Mouse (Mus musculus) testis, adult 2 months (tissue): Measurements from ENCODE around the gene Akap2. TPM values are rescaled to one million over a fixed set of nuclear protein-coding genes. Genes with fewer than 3 reads are reported as not detected.

Experiments
- H3K27ac ChIP-seq: fragments of 200-500 bp; 2 replicates; pipeline ENCODE4 v1.5.1; 2012; ENCODE audit warnings: low read depth, low read length; ENCODE audit not compliant: control insufficient read depth, insufficient read depth
- H3K27me3 ChIP-seq: fragments of 200-500 bp; 2 replicates; pipeline ENCODE4 v1.6.1; 2012; ENCODE audit warnings: mild to moderate bottlenecking, low read length, moderate library complexity; ENCODE audit not compliant: control insufficient read depth, insufficient read depth
- H3K36me3 ChIP-seq: fragments of 200-500 bp; 2 replicates; pipeline ENCODE4 v1.6.1; 2012; ENCODE audit warnings: mild to moderate bottlenecking, low read length; ENCODE audit not compliant: control insufficient read depth, insufficient read depth
- H3K4me1 ChIP-seq: fragments of 200-500 bp; 2 replicates; pipeline ENCODE4 v1.6.1; 2012; ENCODE audit warnings: low read length; ENCODE audit not compliant: control insufficient read depth, insufficient read depth
- H3K4me3 ChIP-seq: fragments of 200-500 bp; 2 replicates; pipeline ENCODE4 v1.5.1; 2012; ENCODE audit warnings: low read depth, mild to moderate bottlenecking, low read length, moderate library complexity, mixed read lengths; ENCODE audit not compliant: control insufficient read depth
- CTCF ChIP-seq: fragments of 200-500 bp; IDR thresholded peaks from 2 replicates; pipeline ENCODE4 v1.5.1; 2012; ENCODE audit warnings: low read depth, mild to moderate bottlenecking, inconsistent platforms, low read length, moderate library complexity; ENCODE audit not compliant: control insufficient read depth, insufficient read depth, insufficient replicate concordance
- POLR2A ChIP-seq: fragments of 200-500 bp; IDR thresholded peaks from 2 replicates; pipeline ENCODE4 v1.6.1; 2012; ENCODE audit warnings: low read depth, mild to moderate bottlenecking, inconsistent platforms, low read length, moderate library complexity; ENCODE audit not compliant: control insufficient read depth
- polyA plus RNA-seq: library from polyadenylated mRNA; depleted of rRNA; stranded (reverse); fragments of >200 nt; gene quantifications from 2 replicates; pipeline ENCODE4 v1.2.3, GENCODE M21; 2012

The Akap2 gene
- polyA plus RNA-seq, 1 experiment = 18.1 TPM

- TF ChIP-seq POLR2A (no peak), CTCF (no peak)
- no peaks in the 10 kb centered on the region for H3K27me3 ChIP-seq
- no peak overlapping the region for H3K27ac ChIP-seq
- no peaks in the 10 kb centered on the region for H3K4me1 ChIP-seq
- H3K4me3 ChIP-seq = no peak overlapping the region
- H3K36me3 ChIP-seq = no peaks in the 10 kb centered on the region
These were observed 13.6 kb upstream of the Akap2 start for GRCm38 (mm10) chr4:57703574-57704470.

DNA sequence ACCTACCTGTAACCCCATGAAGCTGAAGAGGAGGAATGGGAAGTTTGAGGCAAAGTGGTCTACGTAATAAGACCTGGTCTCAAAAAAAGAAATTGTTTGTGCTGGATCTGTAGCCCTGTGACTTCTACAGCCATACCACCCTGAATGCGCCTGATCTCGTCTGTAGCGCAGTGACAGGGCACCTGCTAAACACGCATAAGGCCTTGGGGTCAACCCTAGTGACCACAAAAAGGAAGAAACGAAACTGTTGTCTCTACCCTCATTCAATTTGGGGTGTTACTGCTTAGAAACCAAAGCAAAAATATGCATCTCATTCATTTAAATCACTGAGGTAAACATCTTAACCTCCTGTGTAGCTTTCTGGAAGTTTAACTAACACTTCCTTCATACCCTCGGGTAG lies 12.9 kb upstream of the Akap2 start:
- H3K27me3 ChIP-seq = no peaks in the 10 kb centered on the region
- H3K36me3 ChIP-seq = no peaks in the 10 kb centered on the region
- no peak for TF ChIP-seq POLR2A
- TF ChIP-seq CTCF = no peak
- H3K4me1 ChIP-seq = no peaks in the 10 kb centered on the region
- no peak overlapping the region for H3K27ac ChIP-seq
- H3K4me3 ChIP-seq = no peak overlapping the region

GRCm38 (mm10) chr4:57715849-57716248 lies 1.6 kb upstream of the Akap2 start:
- Histone ChIP-seq H3K4me3 (no peak overlapping the region), H3K27me3 (no peaks in the 10 kb centered on the region), H3K4me1 (no peaks in the 10 kb centered on the region), H3K27ac (no peak overlapping the region), H3K36me3 (no peaks in the 10 kb centered on the region)
- TF ChIP-seq CTCF = no peak
- no peak for TF ChIP-seq POLR2A

DNA sequence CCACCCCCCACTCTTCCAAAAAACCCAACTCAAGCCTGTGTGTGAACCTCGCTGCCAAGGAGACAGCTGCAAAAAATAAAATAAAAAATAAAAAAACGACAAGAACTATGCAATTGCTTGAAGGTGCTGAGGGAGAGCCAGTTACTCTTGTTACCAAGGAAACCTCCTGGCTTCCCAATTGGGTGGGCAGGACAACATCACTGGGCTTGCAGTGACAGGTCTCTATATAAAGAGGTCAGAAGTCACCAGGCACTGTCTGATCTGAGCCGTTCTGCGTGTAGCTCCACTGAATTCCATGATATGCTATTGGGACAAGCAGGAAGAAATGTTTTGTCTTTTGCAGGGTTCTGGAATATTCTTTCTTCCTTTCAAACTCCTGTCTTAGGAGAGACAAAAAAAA lies 722 bp upstream of the Akap2 start:
- H3K27ac ChIP-seq = no peak overlapping the region
- H3K36me3 ChIP-seq = no peaks in the 10 kb centered on the region
- no peaks in the 10 kb centered on the region for H3K4me1 ChIP-seq
- no peak for TF ChIP-seq CTCF
- TF ChIP-seq POLR2A = no peak
- no peak overlapping the region for H3K4me3 ChIP-seq
- H3K27me3 ChIP-seq = no peaks in the 10 kb centered on the region

DNA sequence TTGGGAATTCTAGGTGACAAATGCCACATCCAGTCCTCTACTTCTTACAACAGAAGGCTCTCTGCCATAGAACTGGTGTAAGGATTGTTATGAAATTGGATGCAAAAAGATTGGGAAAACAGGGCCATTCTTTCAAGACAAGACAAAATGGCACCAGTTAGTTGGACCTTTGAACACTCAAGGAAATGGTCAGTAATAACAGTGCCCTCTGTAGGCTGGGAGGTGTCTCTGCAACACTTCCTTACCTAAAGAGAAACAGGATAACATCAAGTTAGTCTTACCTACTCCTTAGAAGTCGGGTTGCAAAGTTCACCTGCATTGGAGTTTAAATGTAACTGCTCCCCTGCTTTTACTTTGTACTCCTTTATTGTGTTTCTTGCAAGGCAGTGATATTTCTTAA lies 1.9 kb downstream of the Akap2 start:
- Histone ChIP-seq H3K27ac (no peak overlapping the region), H3K4me1 (no peaks in the 10 kb centered on the region), H3K36me3 (no peaks in the 10 kb centered on the region), H3K4me3 (no peak overlapping the region), H3K27me3 (no peaks in the 10 kb centered on the region)
- TF ChIP-seq POLR2A = no peak
- no peak for TF ChIP-seq CTCF

GRCm38 (mm10) chr4:57720869-57721361 lies 3.5 kb downstream of the Akap2 start:
- no peak for TF ChIP-seq CTCF
- no peak for TF ChIP-seq POLR2A
- Histone ChIP-seq H3K4me3 (no peak overlapping the region), H3K27me3 (no peaks in the 10 kb centered on the region), H3K36me3 (no peaks in the 10 kb centered on the region), H3K4me1 (no peaks in the 10 kb centered on the region), H3K27ac (no peak overlapping the region)

GRCm38 (mm10) chr4:57722296-57722695 lies 4.8 kb downstream of the Akap2 start:
- no peak for TF ChIP-seq POLR2A
- TF ChIP-seq CTCF = no peak
- Histone ChIP-seq H3K27me3 (no peaks in the 10 kb centered on the region), H3K27ac (no peak overlapping the region), H3K4me3 (no peak overlapping the region), H3K4me1 (no peaks in the 10 kb centered on the region), H3K36me3 (no peaks in the 10 kb centered on the region)

GRCm38 (mm10) chr4:57723659-57724058 lies 6.2 kb downstream of the Akap2 start:
- Histone ChIP-seq H3K27ac (no peak overlapping the region), H3K4me3 (no peak overlapping the region), H3K36me3 (no peaks in the 10 kb centered on the region), H3K4me1 (no peaks in the 10 kb centered on the region), H3K27me3 (no peaks in the 10 kb centered on the region)
- TF ChIP-seq POLR2A (no peak), CTCF (peak; percentile 23; the same call in 1 of the 2 replicates)
